Mouse (Mus musculus): Measurements from ENCODE around the gene Ssr3. TPM values are rescaled to one million over a fixed set of nuclear protein-coding genes. Genes with fewer than 3 reads are reported as not detected.

The Ssr3 gene
- total RNA-seq, 1 experiment, result 251 TPM

DNA sequence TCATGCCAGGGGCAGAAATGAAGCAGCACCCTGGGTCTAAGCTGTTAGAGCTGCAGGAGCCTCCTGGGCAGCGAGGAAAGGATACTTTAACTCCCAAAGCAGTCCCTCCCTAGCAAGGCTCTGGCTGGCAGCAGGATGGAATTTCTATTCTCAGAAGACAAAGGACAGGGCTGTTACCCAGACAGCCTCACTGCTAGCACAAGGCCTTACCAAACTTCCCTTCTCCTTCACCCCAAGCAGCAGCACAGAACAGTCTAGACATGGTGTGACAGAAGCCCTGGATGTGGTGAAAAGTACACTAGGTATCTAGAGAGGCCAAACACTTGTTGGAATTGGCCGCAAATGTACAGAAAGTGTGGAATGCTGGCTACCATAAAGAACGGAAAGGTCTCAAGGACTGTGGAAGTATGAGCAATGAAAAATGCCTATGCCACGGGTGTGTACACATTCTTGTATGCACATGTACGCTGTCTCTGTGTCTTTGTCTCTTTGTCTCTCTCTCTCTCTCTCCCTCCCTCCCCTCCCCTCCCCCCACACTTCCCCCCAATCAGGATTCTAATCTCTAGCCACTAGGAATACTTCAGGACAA, 18.7 kb downstream of the Ssr3 start:
- Histone ChIP-seq H3K9me3 (ENCODE audit: control insufficient read depth, insufficient read depth, low read depth, low read length) (no peaks in the 10 kb centered on the region), H3K27ac (ENCODE audit: insufficient read depth, low read depth, low read length, poor library complexity, severe bottlenecking) (no peak overlapping the region; the same call in 1 of the 2 replicates), H3K9ac (ENCODE audit: insufficient read depth, low read depth, low read length, poor library complexity, severe bottlenecking) (no peak overlapping the region), H3K4me1 (ENCODE audit: control insufficient read depth in 2 of 2, insufficient read depth in 2 of 2, low read length in 2 of 2, poor library complexity in 1 of 2) (peaks cover 0 to 6% of the 10 kb centered on the region in 2 experiments; a peak in 3 of 4 replicates), H3K4me3 (ENCODE audit: insufficient read depth in 1 of 2, low read depth in 1 of 2, low read length in 2 of 2, poor library complexity in 1 of 2, severe bottlenecking in 1 of 2) (no peak overlapping the region), H3K36me3 (ENCODE audit: control insufficient read depth, insufficient read depth, low read length, poor library complexity, severe bottlenecking) (peaks cover 7% of the 10 kb centered on the region; the same call in 1 of the 2 replicates)
- in situ Hi-C loops (cut with MboI; ENCODE audit: low sequenced_read_pairs in 2 of 2, unreplicated experiment in 2 of 2), result no loop called here
- no peak for TF ChIP-seq ZC3H11A (IDR thresholded peaks at IDR 0.05; ENCODE audit: borderline replicate concordance, low read depth, low read length)
- no peak for TF ChIP-seq ZNF384 (IDR thresholded peaks at IDR 0.05; ENCODE audit: low read depth, low read length)
- TF ChIP-seq MAFK (IDR thresholded peaks at IDR 0.05; ENCODE audit: insufficient read depth, low read depth, low read length), result no peak
- TF ChIP-seq CHD2 (IDR thresholded peaks at IDR 0.05; ENCODE audit: low read depth, low read length), result no peak
- no peak for TF ChIP-seq HCFC1 (IDR thresholded peaks at IDR 0.05; ENCODE audit: borderline replicate concordance, insufficient read depth, low read length)
- no peak for DNase-seq (ENCODE audit: low read depth, low spot score)

DNA sequence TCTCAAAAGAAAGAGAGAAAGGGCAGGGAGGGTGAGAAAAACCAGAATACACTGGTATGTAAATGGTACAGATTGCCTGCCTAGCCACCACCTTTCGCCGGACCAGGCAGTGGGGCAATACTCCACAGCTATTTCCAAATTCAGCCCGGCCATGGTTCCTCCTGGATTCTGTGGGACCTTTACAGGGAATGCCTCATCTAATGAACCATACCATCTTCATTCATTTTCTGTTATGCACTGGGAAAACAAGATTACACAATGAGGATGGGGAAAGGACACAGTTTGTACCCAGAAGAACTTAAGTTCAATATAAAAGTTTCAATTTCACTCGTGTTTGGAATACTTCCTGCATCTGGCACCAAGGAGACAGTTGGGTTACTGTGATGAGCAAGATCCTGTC, 19.9 kb downstream of the Ssr3 start:
- in situ Hi-C loops (cut with MboI; ENCODE audit: low sequenced_read_pairs in 2 of 2, unreplicated experiment in 2 of 2), result no loop called here
- Histone ChIP-seq H3K9me3 (ENCODE audit: control insufficient read depth, insufficient read depth, low read depth, low read length) (no peaks in the 10 kb centered on the region), H3K27ac (ENCODE audit: insufficient read depth, low read depth, low read length, poor library complexity, severe bottlenecking) (no peak overlapping the region), H3K4me1 (ENCODE audit: control insufficient read depth in 2 of 2, insufficient read depth in 2 of 2, low read length in 2 of 2, poor library complexity in 1 of 2) (peaks cover 0 to 6% of the 10 kb centered on the region in 2 experiments; a peak in 3 of 4 replicates), H3K4me3 (ENCODE audit: insufficient read depth in 1 of 2, low read depth in 1 of 2, low read length in 2 of 2, poor library complexity in 1 of 2, severe bottlenecking in 1 of 2) (no peak overlapping the region), H3K9ac (ENCODE audit: insufficient read depth, low read depth, low read length, poor library complexity, severe bottlenecking) (no peak overlapping the region), H3K36me3 (ENCODE audit: control insufficient read depth, insufficient read depth, low read length, poor library complexity, severe bottlenecking) (peaks cover 12% of the 10 kb centered on the region; the same call in 1 of the 2 replicates)
- no peak for DNase-seq (ENCODE audit: low read depth, low spot score)
- TF ChIP-seq ZNF384 (IDR thresholded peaks at IDR 0.05; ENCODE audit: low read depth, low read length), result no peak
- no peak for TF ChIP-seq CHD2 (IDR thresholded peaks at IDR 0.05; ENCODE audit: low read depth, low read length)
- no peak for TF ChIP-seq HCFC1 (IDR thresholded peaks at IDR 0.05; ENCODE audit: borderline replicate concordance, insufficient read depth, low read length)
- TF ChIP-seq ZC3H11A (IDR thresholded peaks at IDR 0.05; ENCODE audit: borderline replicate concordance, low read depth, low read length), result no peak
- no peak for TF ChIP-seq MAFK (IDR thresholded peaks at IDR 0.05; ENCODE audit: insufficient read depth, low read depth, low read length)

DNA sequence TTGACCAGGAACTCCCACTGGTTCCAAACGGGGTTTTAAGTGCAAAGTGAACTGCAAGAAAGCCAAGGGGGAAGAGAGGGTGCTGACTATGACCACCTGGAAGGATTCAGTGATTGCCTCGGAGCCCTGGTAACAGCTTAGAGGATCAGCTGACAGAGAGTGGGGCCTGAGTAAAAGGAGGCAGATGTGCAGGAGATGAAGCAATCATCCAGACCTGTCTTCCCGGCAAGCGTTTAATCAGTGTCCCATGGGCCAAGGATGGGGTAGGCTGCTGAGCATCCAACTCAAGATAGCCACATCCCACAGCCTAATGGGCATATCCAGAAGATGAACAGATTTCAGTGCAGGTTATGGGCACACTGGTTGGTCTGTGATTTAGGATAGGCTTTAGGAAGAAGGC, 24.5 kb downstream of the Ssr3 start:
- in situ Hi-C loops (cut with MboI; ENCODE audit: low sequenced_read_pairs in 2 of 2, unreplicated experiment in 2 of 2), result no loop called here
- Histone ChIP-seq H3K9me3 (ENCODE audit: control insufficient read depth, insufficient read depth, low read depth, low read length) (no peaks in the 10 kb centered on the region), H3K36me3 (ENCODE audit: control insufficient read depth, insufficient read depth, low read length, poor library complexity, severe bottlenecking) (peaks cover 13% of the 10 kb centered on the region; the same call in 1 of the 2 replicates), H3K4me1 (ENCODE audit: control insufficient read depth in 2 of 2, insufficient read depth in 2 of 2, low read length in 2 of 2, poor library complexity in 1 of 2) (no peaks in the 10 kb centered on the region), H3K9ac (ENCODE audit: insufficient read depth, low read depth, low read length, poor library complexity, severe bottlenecking) (no peak overlapping the region), H3K4me3 (ENCODE audit: insufficient read depth in 1 of 2, low read depth in 1 of 2, low read length in 2 of 2, poor library complexity in 1 of 2, severe bottlenecking in 1 of 2) (no peak overlapping the region), H3K27ac (ENCODE audit: insufficient read depth, low read depth, low read length, poor library complexity, severe bottlenecking) (no peak overlapping the region)
- DNase-seq (ENCODE audit: low read depth, low spot score), result no peak
- TF ChIP-seq ZC3H11A (IDR thresholded peaks at IDR 0.05; ENCODE audit: borderline replicate concordance, low read depth, low read length) (no peak), CHD2 (IDR thresholded peaks at IDR 0.05; ENCODE audit: low read depth, low read length) (no peak), MAFK (IDR thresholded peaks at IDR 0.05; ENCODE audit: insufficient read depth, low read depth, low read length) (no peak), HCFC1 (IDR thresholded peaks at IDR 0.05; ENCODE audit: borderline replicate concordance, insufficient read depth, low read length) (no peak), ZNF384 (IDR thresholded peaks at IDR 0.05; ENCODE audit: low read depth, low read length) (no peak)

DNA sequence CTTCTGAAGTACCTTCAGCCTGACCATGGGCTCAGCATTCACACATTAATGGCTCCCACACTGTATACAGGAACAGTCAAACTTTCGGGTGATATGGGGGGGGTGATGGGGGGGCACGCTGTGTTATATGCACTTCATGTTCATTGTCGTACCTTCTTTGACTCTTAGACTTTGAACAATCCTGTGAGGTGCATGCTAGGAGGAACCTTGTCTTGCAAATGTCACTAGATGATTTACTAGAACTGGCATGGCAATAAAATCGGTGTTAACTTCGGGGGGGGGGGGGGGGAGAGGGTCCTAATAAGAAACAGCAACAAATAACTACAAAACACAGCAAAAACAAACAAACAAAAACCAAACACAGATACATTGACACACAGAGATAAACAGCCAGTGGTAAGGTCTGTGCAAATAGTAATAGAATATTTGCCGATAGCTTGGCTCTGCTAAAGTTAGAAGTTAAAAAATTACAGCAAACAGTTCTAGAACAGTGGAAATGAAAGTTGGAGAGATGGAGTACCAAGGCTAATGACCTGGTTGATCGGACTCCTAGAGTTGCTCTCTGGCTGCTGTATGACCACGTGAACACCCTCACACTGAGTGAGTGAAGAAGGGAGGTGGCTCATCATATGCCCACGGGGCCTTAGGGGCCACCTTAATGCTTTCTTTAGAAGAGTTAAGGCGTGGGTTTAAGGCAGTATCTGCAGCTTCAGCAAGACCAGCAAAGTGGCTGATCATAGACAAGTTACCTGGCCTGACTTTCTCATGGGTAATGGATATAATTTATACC, 26.3 kb downstream of the Ssr3 start:
- TF ChIP-seq ZC3H11A (IDR thresholded peaks at IDR 0.05; ENCODE audit: borderline replicate concordance, low read depth, low read length), result no peak
- no peak for TF ChIP-seq MAFK (IDR thresholded peaks at IDR 0.05; ENCODE audit: insufficient read depth, low read depth, low read length)
- no peak for TF ChIP-seq CHD2 (IDR thresholded peaks at IDR 0.05; ENCODE audit: low read depth, low read length)
- TF ChIP-seq ZNF384 (IDR thresholded peaks at IDR 0.05; ENCODE audit: low read depth, low read length), result no peak
- no peak for TF ChIP-seq HCFC1 (IDR thresholded peaks at IDR 0.05; ENCODE audit: borderline replicate concordance, insufficient read depth, low read length)
- Histone ChIP-seq H3K9me3 (ENCODE audit: control insufficient read depth, insufficient read depth, low read depth, low read length) (no peaks in the 10 kb centered on the region), H3K9ac (ENCODE audit: insufficient read depth, low read depth, low read length, poor library complexity, severe bottlenecking) (no peak overlapping the region), H3K27ac (ENCODE audit: insufficient read depth, low read depth, low read length, poor library complexity, severe bottlenecking) (no peak overlapping the region), H3K4me3 (ENCODE audit: insufficient read depth in 1 of 2, low read depth in 1 of 2, low read length in 2 of 2, poor library complexity in 1 of 2, severe bottlenecking in 1 of 2) (no peak overlapping the region), H3K4me1 (ENCODE audit: control insufficient read depth in 2 of 2, insufficient read depth in 2 of 2, low read length in 2 of 2, poor library complexity in 1 of 2) (no peaks in the 10 kb centered on the region), H3K36me3 (ENCODE audit: control insufficient read depth, insufficient read depth, low read length, poor library complexity, severe bottlenecking) (peaks cover 6% of the 10 kb centered on the region; the same call in 1 of the 2 replicates)
- DNase-seq (ENCODE audit: low read depth, low spot score), result no peak
- in situ Hi-C loops (cut with MboI; ENCODE audit: low sequenced_read_pairs in 2 of 2, unreplicated experiment in 2 of 2), result no loop called here

All from ES-E14 (cell line).